Mouse (Mus musculus): Measurements from ENCODE around the gene Nfatc3. TPM values are rescaled to one million over a fixed set of nuclear protein-coding genes. Genes with fewer than 3 reads are reported as not detected.
A peak's percentile ranks its signal among the peaks of the same experiment; 100 is the strongest.
"Not testable (repeated sequence)": the region's sequence is repeated elsewhere in the genome, so short reads cannot be mapped to it uniquely, and the experiment has no call there.

The Nfatc3 gene
- total RNA-seq (2022): 10 to 100 TPM; 42.3 to 54.0 (median 43.6) TPM

GRCm38 (mm10) chr8:106058731-106059612 is at the start of gene Nfatc3:
Nfatc3 (plus strand) TSS chr8:106058840.
- peak; percentile 96 for DNase-seq

GRCm38 (mm10) chr8:106010748-106011642 is 47.6 kb upstream of the Nfatc3 start:
- peak; percentile 90 for DNase-seq

GRCm38 (mm10) chr8:106011643-106011986 is 47.0 kb upstream of the Nfatc3 start, which contains the start of gene Ddx28:
Ddx28 (minus strand) TSS chr8:106011882.
- no peak for DNase-seq

GRCm38 (mm10) chr8:106012203-106012602 is 46.4 kb upstream of the Nfatc3 start:
- not testable (repeated sequence) for DNase-seq

GRCm38 (mm10) chr8:106016284-106016683 is 42.4 kb upstream of the Nfatc3 start:
- DNase-seq: no peak

GRCm38 (mm10) chr8:106017130-106017529 is 41.5 kb upstream of the Nfatc3 start:
- DNase-seq: no peak

- no peak for DNase-seq
These were observed 40.6 kb upstream of the Nfatc3 start for GRCm38 (mm10) chr8:106018039-106018438.

- peak; percentile 49 for DNase-seq
These were observed 36.2 kb upstream of the Nfatc3 start for GRCm38 (mm10) chr8:106022483-106022882.

GRCm38 (mm10) chr8:106038721-106039120 is 19.9 kb upstream of the Nfatc3 start:
- DNase-seq: no peak

GRCm38 (mm10) chr8:106039605-106040004 is 19.0 kb upstream of the Nfatc3 start:
- DNase-seq: no peak

- no peak for DNase-seq
These were observed 18.4 kb upstream of the Nfatc3 start for GRCm38 (mm10) chr8:106040218-106040617.

- no peak for DNase-seq
These were observed 15.6 kb upstream of the Nfatc3 start for GRCm38 (mm10) chr8:106043055-106043454.

- DNase-seq: no peak
These were observed 14.5 kb upstream of the Nfatc3 start for GRCm38 (mm10) chr8:106044151-106044550.

GRCm38 (mm10) chr8:106046872-106047559 is 11.6 kb upstream of the Nfatc3 start:
- DNase-seq: no peak

GRCm38 (mm10) chr8:106047854-106048630 is 10.6 kb upstream of the Nfatc3 start:
- DNase-seq: no peak

GRCm38 (mm10) chr8:106049840-106050239 is 8.8 kb upstream of the Nfatc3 start:
- no peak for DNase-seq

GRCm38 (mm10) chr8:106051068-106051467 is 7.6 kb upstream of the Nfatc3 start:
- DNase-seq: no peak

GRCm38 (mm10) chr8:106052510-106053089 is 6.0 kb upstream of the Nfatc3 start:
- DNase-seq: no peak

GRCm38 (mm10) chr8:106054190-106054811 is 4.3 kb upstream of the Nfatc3 start:
- DNase-seq: no peak

GRCm38 (mm10) chr8:106055038-106055437 is 3.6 kb upstream of the Nfatc3 start:
- no peak for DNase-seq

- DNase-seq: no peak
These were observed 2.1 kb upstream of the Nfatc3 start for GRCm38 (mm10) chr8:106056455-106056982.
